Mouse (Mus musculus) CH12.LX (cell line): ENCODE results near the gene Fam213b. TPM values are rescaled to one million over a fixed set of nuclear protein-coding genes. Genes with fewer than 3 reads are reported as not detected.
A peak's percentile ranks its signal among the peaks of the same experiment; 100 is the strongest.

ENCODE experiments used
- DNase-seq: peaks from one replicate; pipeline ENCODE4 v3.0.0-alpha.2; 2013; ENCODE audit errors: extremely low read depth
- H3K27ac ChIP-seq: 2 replicates; pipeline ENCODE4 v1.5.1; 2012; ENCODE audit warnings: low read depth, mild to moderate bottlenecking, control low read depth, moderate library complexity; ENCODE audit not compliant: insufficient read depth
- H3K27me3 ChIP-seq: replicated peaks from 2 replicates; pipeline ENCODE3; 2012; ENCODE audit warnings: inconsistent platforms
- H3K36me3 ChIP-seq, 2 experiments: replicated peaks in 1 of 2; 2 replicates each; pipeline versions ENCODE3 to v1.6.1; 2012; ENCODE audit warnings: inconsistent platforms in 1 of 2, low read length in 1 of 2, mild to moderate bottlenecking in 1 of 2, mixed read lengths in 1 of 2, moderate library complexity in 1 of 2; ENCODE audit not compliant: control insufficient read depth in 1 of 2, insufficient read depth in 1 of 2
- H3K4me1 ChIP-seq, 2 experiments: 2 replicates each; pipeline ENCODE4 v1.6.1; 2012; ENCODE audit warnings: inconsistent platforms in 1 of 2, moderate library complexity in 1 of 2; ENCODE audit not compliant: insufficient read depth in 2 of 2, control insufficient read depth in 1 of 2
- H3K4me2 ChIP-seq: 2 replicates; pipeline ENCODE4 v1.6.1; 2012; ENCODE audit warnings: low read depth, mild to moderate bottlenecking, control low read depth; ENCODE audit not compliant: poor library complexity, insufficient read depth, severe bottlenecking
- H3K4me3 ChIP-seq, 3 experiments: fragments of 150-350 bp in 1 of 3; sonication (generic) in 1 of 3; replicated peaks in 1 of 3; 2 replicates each; pipeline versions ENCODE3 to v1.5.1; 2011 to 2012; ENCODE audit warnings: low read depth in 2 of 3, low read length in 2 of 3, mild to moderate bottlenecking in 2 of 3, moderate library complexity in 2 of 3, control low read depth in 1 of 3, improper control_type of control experiment in 1 of 3, inconsistent platforms in 1 of 3, mixed read lengths in 1 of 3; ENCODE audit not compliant: poor library complexity in 1 of 3
- H3K79me2 ChIP-seq: replicated peaks from 2 replicates; pipeline ENCODE4 v1.6.1; 2012; ENCODE audit warnings: mild to moderate bottlenecking, moderate library complexity; ENCODE audit not compliant: control insufficient read depth, poor library complexity, insufficient read depth, severe bottlenecking; ENCODE audit errors: extremely low read depth
- H3K9ac ChIP-seq: 2 replicates; pipeline ENCODE4 v1.6.1; 2012; ENCODE audit warnings: low read depth, mild to moderate bottlenecking, control low read depth, moderate library complexity; ENCODE audit not compliant: insufficient read depth
- H3K9me3 ChIP-seq: replicated peaks from 2 replicates; pipeline ENCODE3; 2012; ENCODE audit warnings: low read length, inconsistent platforms, mixed read lengths
- BHLHE40 ChIP-seq: IDR thresholded peaks from 2 replicates; pipeline ENCODE4 v1.6.1; 2011; ENCODE audit warnings: mild to moderate bottlenecking, low read depth, low read length, improper control_type of control experiment
- CHD2 ChIP-seq: IDR thresholded peaks from 2 replicates; pipeline ENCODE4 v1.6.1; 2011; ENCODE audit warnings: low read length, improper control_type of control experiment
- EP300 ChIP-seq: IDR thresholded peaks from 2 replicates; pipeline ENCODE4 v1.6.1; 2011; ENCODE audit warnings: low read length, improper control_type of control experiment
- ETS1 ChIP-seq: conservative IDR thresholded peaks from 2 replicates; pipeline ENCODE4 v1.6.1; 2012; ENCODE audit warnings: low read depth, mild to moderate bottlenecking, inconsistent platforms, low read length, improper control_type of control experiment, moderate library complexity
- MAX ChIP-seq: IDR thresholded peaks from 2 replicates; pipeline ENCODE4 v1.6.1; 2011; ENCODE audit warnings: low read length, improper control_type of control experiment
- MAZ ChIP-seq: IDR thresholded peaks from 2 replicates; pipeline ENCODE4 v1.6.1; 2012; ENCODE audit warnings: low read depth, mild to moderate bottlenecking, inconsistent platforms, low read length, improper control_type of control experiment, moderate library complexity
- MYC ChIP-seq: IDR thresholded peaks from 2 replicates; pipeline ENCODE4 v1.6.1; 2011; ENCODE audit warnings: low read depth, mild to moderate bottlenecking, improper control_type of control experiment, low read length
- POLR2A ChIP-seq: IDR thresholded peaks from 2 replicates; pipeline ENCODE4 v1.6.1; 2011; ENCODE audit warnings: low read depth, mild to moderate bottlenecking, improper control_type of control experiment, low read length
- POLR2AphosphoS2 ChIP-seq: IDR thresholded peaks from 2 replicates; pipeline ENCODE4 v1.6.1; 2011; ENCODE audit warnings: low read depth, low read length, improper control_type of control experiment
- RCOR1 ChIP-seq: conservative IDR thresholded peaks from 2 replicates; pipeline ENCODE4 v1.6.1; 2012; ENCODE audit warnings: low read depth, mild to moderate bottlenecking, inconsistent platforms, low read length, improper control_type of control experiment
- SIN3A ChIP-seq: IDR thresholded peaks from 2 replicates; pipeline ENCODE4 v1.6.1; 2012; ENCODE audit warnings: low read length, improper control_type of control experiment, inconsistent platforms
- TBP ChIP-seq: conservative IDR thresholded peaks from 2 replicates; pipeline ENCODE4 v1.6.1; 2011; ENCODE audit warnings: low read depth, low read length, improper control_type of control experiment
- UBTF ChIP-seq: IDR thresholded peaks from 2 replicates; pipeline ENCODE4 v1.6.1; 2012; ENCODE audit warnings: low read depth, mild to moderate bottlenecking, inconsistent platforms, low read length, improper control_type of control experiment, moderate library complexity
- ZMIZ1 ChIP-seq: IDR thresholded peaks from 2 replicates; pipeline ENCODE4 v1.6.1; 2012; ENCODE audit warnings: low read depth, mild to moderate bottlenecking, inconsistent platforms, low read length, improper control_type of control experiment
- dilution Hi-C: fragments of 300-500 bp; cut with MboI; formaldehyde crosslinking; loops from 2 replicates; pipeline ENCODE4 v1.14.3; 2020; ENCODE audit warnings: low sequenced_read_pairs; ENCODE audit not compliant: extremely low pct_unique_long_range_greater_than_20kb, extremely low pct_ligation_motif_present
- in situ Hi-C: fragments of 300-500 bp; cut with MboI; formaldehyde crosslinking; loops from 3 replicates; pipeline ENCODE4 v1.14.3; 2019; ENCODE audit warnings: low sequenced_read_pairs, low pct_ligation_motif_present, low pct_unique_long_range_greater_than_20kb, mixed read lengths
- polyA plus RNA-seq: library from polyadenylated mRNA; unstranded; fragments of >175 nt; gene quantifications from 2 replicates; pipeline ENCODE4 v1.2.1, GENCODE M21; 2012; ENCODE audit warnings: low read depth; ENCODE audit not compliant: insufficient read length
- total RNA-seq, 2 experiments: library from RNA; depleted of rRNA; stranded (reverse); fragments of 300-350 nt in 1 of 2; fragments of >200 nt in 1 of 2; gene quantifications; 2 replicates each; pipeline ENCODE4 v1.2.3; 2012 to 2014

Gene Fam213b
- total and polyA plus RNA-seq, 3 experiments = 5.5 to 49.8 (median 6.1) TPM

DNA sequence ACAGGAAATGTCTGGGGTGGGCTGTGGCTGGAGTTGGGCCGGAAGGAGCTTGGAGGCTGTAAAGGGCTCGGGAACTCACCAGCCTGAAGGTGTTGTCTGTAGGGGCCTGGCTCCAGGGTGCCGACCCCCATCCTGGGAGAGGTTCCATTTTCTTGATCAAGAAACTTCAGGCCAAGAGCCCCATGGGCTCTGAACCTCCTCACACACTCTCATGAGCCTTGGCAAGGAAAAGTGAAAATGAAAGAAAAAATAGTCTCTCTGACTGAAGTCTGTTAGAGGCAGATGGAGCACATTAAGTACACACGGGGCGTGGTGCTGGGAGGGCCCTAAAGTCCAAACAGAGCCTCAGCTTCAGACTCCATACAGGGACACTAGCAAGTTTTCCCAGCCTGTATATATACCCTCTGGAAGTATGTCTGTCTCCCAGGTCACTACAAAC, 29.0 kb upstream of the Fam213b start:
- H3K4me3 ChIP-seq = peak overlapping the region; percentile 58 to 74 (median 67)
- H3K36me3 ChIP-seq = peaks cover 30 to 35% of the 10 kb centered on the region in 2 experiments
- H3K79me2 ChIP-seq = peaks cover 25% of the 10 kb centered on the region
- TF ChIP-seq UBTF (no peak), MYC (0 out of 2 replicates have a peak, but pooled peaks have one; percentile 9), POLR2A (peak; percentile 57), CHD2 (no peak), RCOR1 (no peak), TBP (peak; percentile 61; the same call in 1 of the 2 replicates), POLR2AphosphoS2 (0 out of 2 replicates have a peak, but pooled peaks have one; percentile 19), ZMIZ1 (no peak), MAZ (no peak)
- H3K4me1 ChIP-seq = peaks cover 27 to 53% of the 10 kb centered on the region in 2 experiments
- H3K4me2 ChIP-seq = peak overlapping the region; percentile 93
- DNase-seq = no peak
- in situ Hi-C loops = loop anchor here (25.0 kb wide), 1 partner anchor 791 kb away; the partner anchor contains the start of genes Trp73 and Wrap73
- H3K9me3 ChIP-seq = peaks cover 6% of the 10 kb centered on the region
- peak overlapping the region; percentile 91 for H3K9ac ChIP-seq
- dilution Hi-C loops = no loop called here
- no peaks in the 10 kb centered on the region for H3K27me3 ChIP-seq
- peak overlapping the region; percentile 83 for H3K27ac ChIP-seq

DNA sequence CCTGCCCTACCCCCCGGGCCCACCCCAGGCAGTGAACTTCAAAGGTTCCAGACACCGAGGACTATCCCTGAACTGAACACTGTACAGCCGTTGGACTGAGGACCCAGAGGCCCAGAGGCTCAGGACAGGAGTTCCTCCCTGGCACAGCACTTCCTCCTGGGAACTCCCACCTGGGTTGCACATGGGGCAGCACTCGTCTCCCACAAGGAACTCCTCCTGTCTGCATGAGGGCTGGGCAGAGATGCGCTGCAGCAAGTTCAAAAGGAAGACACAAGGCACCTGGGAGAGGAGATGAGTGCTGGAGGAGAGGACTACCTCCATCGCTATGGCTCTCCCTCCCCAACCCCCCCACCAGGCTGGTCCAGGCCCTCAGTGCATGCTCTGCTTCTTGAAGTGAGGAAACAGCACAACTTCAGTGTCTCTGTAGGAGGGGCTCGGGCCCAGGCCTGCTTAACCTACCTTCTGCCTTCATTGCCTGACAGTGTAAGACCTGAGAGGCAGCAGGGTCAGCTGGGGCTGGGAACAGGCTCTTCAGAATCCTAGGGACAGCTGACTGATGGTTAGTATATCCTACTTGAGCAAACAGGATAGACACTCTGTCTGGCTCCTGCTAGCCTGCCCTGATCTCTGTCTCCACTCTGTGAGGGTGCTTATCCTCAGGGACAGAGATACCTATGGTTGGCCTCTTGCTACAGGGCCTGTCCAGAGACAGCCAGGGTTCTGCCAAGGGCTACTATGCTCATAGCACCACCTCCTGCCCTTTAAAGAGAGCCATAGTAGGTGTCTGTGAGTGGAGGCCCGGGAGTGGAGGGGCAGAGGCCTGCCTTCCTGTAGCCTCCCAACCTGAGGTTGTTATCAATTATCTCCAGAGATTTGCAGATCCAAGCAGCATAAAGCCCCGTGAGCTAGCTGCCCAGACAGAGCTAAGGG, 28.3 kb upstream of the Fam213b start:
- DNase-seq = no peak
- in situ Hi-C loops = loop anchor here (25.0 kb wide), 1 partner anchor 790 kb away; the partner anchor contains the start of genes Trp73 and Wrap73
- peak overlapping the region; percentile 93 for H3K4me2 ChIP-seq
- peaks cover 22 to 47% of the 10 kb centered on the region in 2 experiments for H3K4me1 ChIP-seq
- peaks cover 6% of the 10 kb centered on the region for H3K9me3 ChIP-seq
- peaks cover 37 to 42% of the 10 kb centered on the region in 2 experiments for H3K36me3 ChIP-seq
- H3K27ac ChIP-seq = peak overlapping the region; percentile 83
- peaks cover 25% of the 10 kb centered on the region for H3K79me2 ChIP-seq
- H3K9ac ChIP-seq = peak overlapping the region; percentile 91
- TF ChIP-seq MAX (peak; percentile 34; the same call in 1 of the 2 replicates), EP300 (no peak), BHLHE40 (0 out of 2 replicates have a peak, but pooled peaks have one; percentile 23), ETS1 (no peak), MYC (peak; percentile 38; the same call in 1 of the 2 replicates), UBTF (peak; percentile 20; the same call in 1 of the 2 replicates), TBP (0 out of 2 replicates have a peak, but pooled peaks have one; percentile 12), SIN3A (peak; percentile 61)
- TF ChIP-seq, all 38 proteins: peak for 6
- dilution Hi-C loops = no loop called here
- Histone ChIP-seq H3K4me3 (peak overlapping the region; percentile 58 to 74 (median 67)), H3K27me3 (no peaks in the 10 kb centered on the region)
